Mouse (Mus musculus): ENCODE results near the gene Zfp148. TPM values are rescaled to one million over a fixed set of nuclear protein-coding genes. Genes with fewer than 3 reads are reported as not detected.
A peak's percentile ranks its signal among the peaks of the same experiment; 100 is the strongest.

Gene Zfp148
- 30.7 and 33.2 TPM in 2 replicates for polyA plus RNA-seq (2012; rRNA removed)

DNA sequence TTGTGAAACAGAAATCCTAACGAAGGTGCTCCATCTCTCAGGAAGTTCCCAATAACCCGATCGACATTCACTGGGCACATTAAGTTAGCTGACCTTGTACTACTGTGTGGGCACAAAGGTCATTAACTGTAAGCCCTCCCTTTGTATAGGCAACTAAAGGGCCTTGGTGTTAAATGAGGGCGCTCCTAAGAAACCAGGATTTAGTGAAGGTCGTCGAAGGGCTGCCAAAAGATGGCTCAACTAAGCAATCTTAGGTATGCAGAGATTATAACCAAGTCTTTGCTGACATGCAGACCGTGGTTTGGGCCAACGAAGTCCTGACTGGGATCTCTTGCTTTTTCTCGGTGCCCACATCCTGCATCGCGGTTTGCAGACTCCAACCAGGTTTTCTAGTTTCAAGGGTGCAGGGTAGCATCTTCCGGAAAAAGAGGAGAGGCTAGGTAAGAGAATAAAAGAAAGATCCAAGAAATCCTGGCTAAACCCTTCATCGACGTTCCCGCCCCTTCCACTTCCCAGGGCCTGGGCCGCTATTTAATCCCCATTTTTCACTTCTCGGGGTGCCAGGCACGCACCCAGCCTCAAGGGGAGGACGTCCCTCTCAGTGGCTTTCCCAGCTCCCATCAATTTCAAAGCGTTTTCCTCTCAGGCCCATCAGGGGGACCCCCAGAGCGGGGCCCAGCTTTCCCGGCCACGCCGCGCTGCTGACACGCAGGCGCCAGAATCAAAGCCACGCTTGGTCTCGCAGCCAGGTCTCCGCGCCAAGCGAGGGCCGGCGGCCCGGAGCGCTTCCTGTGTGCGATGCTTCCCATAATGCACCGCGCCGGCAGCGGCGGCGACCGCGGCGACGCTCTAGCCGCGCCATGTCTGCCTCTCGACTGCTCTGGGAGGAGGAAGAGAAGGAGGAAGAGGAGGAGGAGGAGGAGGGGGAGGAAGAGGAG, at the start of gene Zfp148:
Gene Zfp148, plus strand, starts transcription at position 893 of the 938 bp plus-strand sequence.
- DNase-seq (ENCODE audit: extremely low spot score in 1 of 2, low spot score in 1 of 2): peak; percentile 70 to 90

DNA sequence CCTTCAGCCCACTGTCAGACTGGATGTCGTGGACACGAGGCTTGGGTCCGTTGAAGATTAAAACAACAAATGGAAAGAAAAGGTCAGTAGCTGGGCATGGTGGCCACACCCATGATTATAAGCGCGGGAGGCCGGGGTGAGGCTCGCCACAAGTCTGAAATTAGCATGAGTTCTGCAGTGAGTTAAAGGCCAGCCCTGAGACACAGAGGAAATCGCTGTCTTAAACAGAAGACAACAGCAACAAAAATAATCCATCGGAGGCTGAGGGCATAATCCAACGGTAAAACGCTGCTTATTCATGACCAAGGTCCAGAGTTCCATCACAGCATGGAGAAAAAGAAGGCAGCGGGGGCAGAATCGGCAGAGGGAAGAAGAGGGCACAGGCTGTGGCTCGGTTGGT, 47.6 kb upstream of the Zfp148 start:
- DNase-seq (ENCODE audit: extremely low spot score in 1 of 2, low spot score in 1 of 2): no peak

DNA sequence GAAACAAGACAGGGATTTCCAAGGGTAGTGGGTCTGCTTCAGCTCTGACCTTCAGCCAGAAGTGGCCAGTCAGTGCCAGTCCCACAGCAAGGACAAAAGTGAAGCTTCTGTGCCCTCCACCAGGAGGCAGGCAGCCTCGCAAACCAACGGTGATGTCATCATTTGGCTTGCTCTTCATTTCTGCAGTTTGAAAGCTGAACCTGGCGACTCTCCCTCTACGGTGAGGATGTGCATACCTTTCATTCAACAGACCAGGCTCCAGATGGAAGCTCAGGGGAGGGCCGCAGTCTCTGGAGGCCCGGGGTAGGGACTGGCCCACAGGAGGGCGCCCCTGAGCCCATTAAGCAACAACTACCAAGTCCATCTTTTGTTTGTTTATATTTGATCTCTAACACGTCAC, 43.5 kb upstream of the Zfp148 start:
- DNase-seq (ENCODE audit: extremely low spot score in 1 of 2, low spot score in 1 of 2): peak; percentile 33 to 76

GRCm38 (mm10) chr16:33337681-33338080, 43.0 kb upstream of the Zfp148 start:
- DNase-seq (ENCODE audit: extremely low spot score in 1 of 2, low spot score in 1 of 2): no peak

DNA sequence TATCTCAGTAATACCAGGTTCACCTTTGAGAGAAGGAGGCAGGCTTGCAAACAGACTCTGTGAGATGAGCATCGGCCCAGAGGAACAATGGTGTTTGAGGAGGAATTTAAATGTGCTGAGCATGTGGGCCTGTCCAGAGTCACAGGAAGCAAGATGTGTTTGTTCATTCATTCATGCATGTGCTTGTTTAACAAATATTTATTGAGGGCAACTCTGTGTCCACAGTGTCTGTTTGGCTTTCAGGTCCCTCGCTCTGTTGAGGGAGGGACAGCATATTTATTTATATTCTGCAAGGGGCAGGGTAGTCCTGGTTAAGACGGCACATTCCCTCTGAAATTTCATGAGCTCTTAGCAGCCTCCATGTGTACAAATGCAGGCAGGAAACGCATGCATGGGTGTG, 42.1 kb upstream of the Zfp148 start:
- no peak for DNase-seq (ENCODE audit: extremely low spot score in 1 of 2, low spot score in 1 of 2)

- no peak for DNase-seq (ENCODE audit: extremely low spot score in 1 of 2, low spot score in 1 of 2)
Observed at GRCm38 (mm10) chr16:33339476-33339875, 41.2 kb upstream of the Zfp148 start.

DNA sequence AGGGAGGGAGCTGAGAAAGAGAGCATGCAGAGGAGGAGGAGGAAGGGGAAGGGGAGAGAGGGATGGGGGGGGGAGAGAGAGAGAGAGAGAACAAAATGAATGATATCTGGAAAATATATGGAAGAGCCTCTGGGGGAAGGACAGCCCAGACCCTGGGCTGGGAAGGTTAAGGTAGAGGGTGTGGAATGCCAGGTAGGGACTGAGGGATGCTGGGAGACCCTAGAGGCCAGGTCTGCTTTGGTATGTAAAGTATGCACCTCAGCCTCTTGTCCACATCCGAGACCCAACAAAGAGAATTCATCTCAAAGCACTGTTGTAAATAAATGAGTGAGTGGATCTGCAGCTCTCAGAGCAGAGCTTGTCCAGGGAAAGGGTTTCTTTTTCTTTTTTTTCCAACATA, 38.3 kb upstream of the Zfp148 start:
- DNase-seq (ENCODE audit: extremely low spot score in 1 of 2, low spot score in 1 of 2): no peak

GRCm38 (mm10) chr16:33343106-33343505, 37.5 kb upstream of the Zfp148 start:
- DNase-seq (ENCODE audit: extremely low spot score in 1 of 2, low spot score in 1 of 2): no peak

DNA sequence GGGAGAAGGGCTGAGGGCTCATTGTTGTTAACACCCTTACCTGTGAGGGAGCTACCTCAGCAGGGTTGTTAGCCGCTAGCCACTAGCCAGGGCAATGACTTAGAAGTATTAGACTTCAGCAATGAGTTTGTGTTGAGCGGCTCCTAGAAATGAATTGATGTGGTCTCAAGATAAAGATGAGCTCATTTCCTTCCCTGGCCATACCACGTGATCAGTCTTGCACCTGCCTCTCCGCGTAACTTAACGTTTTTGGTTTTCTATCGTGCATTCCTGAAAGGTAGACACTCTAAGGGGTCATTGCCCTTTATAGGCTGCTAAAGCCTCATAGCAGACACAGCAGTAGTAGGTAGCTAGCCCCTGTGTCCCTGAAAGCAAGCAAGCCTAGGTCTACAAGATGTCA, 37.0 kb upstream of the Zfp148 start:
- DNase-seq (ENCODE audit: extremely low spot score in 1 of 2, low spot score in 1 of 2): no peak

- DNase-seq (ENCODE audit: extremely low spot score in 1 of 2, low spot score in 1 of 2): peak; percentile 81 to 84
Observed at GRCm38 (mm10) chr16:33344379-33344778, 36.3 kb upstream of the Zfp148 start.

DNA sequence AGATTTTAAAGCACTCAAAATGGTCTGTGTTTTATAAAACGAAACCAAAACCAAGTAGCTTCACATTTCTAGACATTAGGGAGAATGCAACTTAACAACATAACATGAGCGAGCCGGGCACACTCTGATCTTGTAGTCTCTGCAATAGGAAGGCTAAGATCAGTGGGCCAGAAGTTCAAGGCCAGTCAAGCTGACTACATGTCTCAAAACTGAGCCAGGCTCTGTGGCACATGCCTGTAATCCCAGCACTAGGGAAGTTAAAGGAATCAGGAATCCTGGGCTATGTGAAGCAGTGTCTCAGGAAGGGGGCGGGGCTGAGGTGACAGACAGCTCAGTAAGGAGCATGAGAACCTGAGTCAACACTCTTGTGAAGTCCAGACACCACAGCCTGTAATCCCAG, 35.8 kb upstream of the Zfp148 start:
- peak in 1 of 2 experiments; percentile 27 for DNase-seq (ENCODE audit: extremely low spot score in 1 of 2, low spot score in 1 of 2)

DNA sequence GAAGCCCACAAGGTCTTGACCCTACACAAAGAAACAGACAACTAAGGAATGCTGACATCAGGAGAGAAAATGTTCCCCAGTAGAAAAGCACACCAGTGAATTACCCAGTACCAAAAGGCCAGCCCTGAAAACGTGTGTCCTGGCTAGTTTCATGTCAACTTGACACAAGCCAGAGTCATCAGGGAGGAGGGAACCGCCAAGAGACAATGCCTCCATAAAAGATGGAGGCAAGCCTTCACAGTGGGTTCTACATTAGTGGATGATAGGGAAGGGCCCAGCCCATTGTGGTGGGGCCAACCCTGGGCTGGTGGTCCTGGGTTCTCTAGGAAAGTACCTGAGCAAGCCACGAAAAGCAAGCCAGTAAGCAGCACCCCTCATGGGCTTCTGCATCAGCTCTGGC, 34.3 kb upstream of the Zfp148 start:
- no peak for DNase-seq (ENCODE audit: extremely low spot score in 1 of 2, low spot score in 1 of 2)

- DNase-seq (ENCODE audit: extremely low spot score in 1 of 2, low spot score in 1 of 2): no peak
Observed at GRCm38 (mm10) chr16:33347134-33347533, 33.5 kb upstream of the Zfp148 start.

DNA sequence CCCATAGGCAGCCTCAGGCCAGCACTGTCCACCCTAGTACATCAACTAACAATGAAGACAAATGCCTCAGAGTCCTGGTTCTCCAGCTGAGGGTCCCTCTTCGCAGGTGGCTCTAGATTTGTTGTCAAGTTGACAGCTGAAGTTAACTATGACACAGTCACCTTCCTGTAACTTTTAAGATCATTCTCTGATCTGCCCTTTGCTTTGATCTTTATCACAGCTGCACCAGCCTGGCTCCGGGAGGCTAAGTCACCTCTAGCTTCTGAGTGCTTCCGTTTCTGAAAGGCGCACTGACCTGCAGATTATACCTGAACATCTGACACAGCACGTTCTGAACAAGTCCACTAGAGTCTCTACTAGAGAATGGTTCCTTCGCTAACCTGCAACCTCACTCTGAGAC, 22.8 kb upstream of the Zfp148 start:
- DNase-seq (ENCODE audit: extremely low spot score in 1 of 2, low spot score in 1 of 2): no peak

GRCm38 (mm10) chr16:33365772-33366171, 14.9 kb upstream of the Zfp148 start:
- DNase-seq (ENCODE audit: extremely low spot score in 1 of 2, low spot score in 1 of 2): peak; percentile 24 to 58

GRCm38 (mm10) chr16:33368632-33369031, 12.0 kb upstream of the Zfp148 start:
- no peak for DNase-seq (ENCODE audit: extremely low spot score in 1 of 2, low spot score in 1 of 2)

DNA sequence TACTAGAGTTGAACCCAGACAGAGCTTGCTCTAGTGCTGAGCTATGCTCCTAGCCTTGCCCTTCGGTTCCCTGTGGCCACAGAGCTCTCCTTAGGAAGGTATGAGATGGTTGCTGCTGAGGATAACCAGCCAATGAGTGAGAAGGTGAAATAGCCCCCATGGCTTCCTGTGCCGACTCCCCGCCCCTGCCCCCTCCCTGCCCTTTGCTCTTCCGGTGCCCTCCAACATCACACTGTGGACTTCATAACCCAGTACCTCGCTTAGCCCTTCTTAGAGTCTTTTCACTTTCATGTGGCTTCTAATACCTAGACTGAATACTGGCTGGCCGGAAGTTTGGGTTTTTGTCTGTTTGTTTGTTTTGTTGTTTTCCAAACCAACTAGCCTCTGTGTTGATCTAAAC, 9.8 kb upstream of the Zfp148 start:
- no peak for DNase-seq (ENCODE audit: extremely low spot score in 1 of 2, low spot score in 1 of 2)

GRCm38 (mm10) chr16:33372611-33373010, 8.0 kb upstream of the Zfp148 start:
- no peak for DNase-seq (ENCODE audit: extremely low spot score in 1 of 2, low spot score in 1 of 2)

- DNase-seq (ENCODE audit: extremely low spot score in 1 of 2, low spot score in 1 of 2): no peak
Observed at GRCm38 (mm10) chr16:33373326-33373725, 7.3 kb upstream of the Zfp148 start.

GRCm38 (mm10) chr16:33376266-33376665, 4.4 kb upstream of the Zfp148 start:
- DNase-seq (ENCODE audit: extremely low spot score in 1 of 2, low spot score in 1 of 2): no peak

DNA sequence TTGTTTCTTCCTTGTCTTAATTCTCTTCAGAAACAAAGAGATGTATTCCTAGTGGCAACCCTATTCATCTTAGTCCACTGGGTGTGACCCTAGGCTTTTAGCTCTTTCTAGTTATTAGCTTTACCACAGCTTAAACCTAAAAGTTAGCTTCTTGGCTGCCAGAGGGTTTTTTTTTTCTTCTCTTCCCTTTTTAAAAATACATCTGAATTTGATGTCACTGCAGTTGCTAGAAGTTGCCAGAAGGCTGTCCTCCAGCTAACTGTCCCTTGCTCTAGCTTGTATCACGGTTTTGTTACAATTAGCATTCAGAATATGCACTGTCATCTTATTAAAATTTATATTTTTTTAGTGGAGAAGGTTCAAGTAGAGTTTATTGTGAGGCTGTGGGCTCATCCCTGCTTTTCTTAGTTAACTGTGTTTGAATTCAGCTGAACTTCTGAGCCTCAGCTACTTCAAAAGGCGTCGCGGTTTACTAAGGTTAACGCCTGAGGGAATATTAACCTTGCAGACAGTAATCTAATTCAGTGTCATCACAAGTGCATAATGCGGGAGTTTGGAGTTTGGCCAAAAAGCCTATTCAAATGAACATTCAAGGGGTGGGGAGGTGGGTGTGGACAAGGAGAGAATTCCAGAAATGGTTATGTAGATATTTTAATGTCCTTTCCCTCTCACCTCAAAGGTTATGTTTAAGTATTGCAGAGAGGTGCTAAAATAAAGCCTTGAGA, 1.3 kb upstream of the Zfp148 start:
- DNase-seq (ENCODE audit: extremely low spot score in 1 of 2, low spot score in 1 of 2): no peak

Measured in frontal cortex, adult 2 months (tissue).